Mouse (Mus musculus) spleen, postnatal 4 days (tissue): ENCODE data around the gene Nek2.

Experiments
- DNase-seq, 2 experiments: peaks; one replicate each; pipeline ENCODE4 v3.0.0; 2022; ENCODE audit warnings: low spot score in 2 of 2

The Nek2 gene

DNA sequence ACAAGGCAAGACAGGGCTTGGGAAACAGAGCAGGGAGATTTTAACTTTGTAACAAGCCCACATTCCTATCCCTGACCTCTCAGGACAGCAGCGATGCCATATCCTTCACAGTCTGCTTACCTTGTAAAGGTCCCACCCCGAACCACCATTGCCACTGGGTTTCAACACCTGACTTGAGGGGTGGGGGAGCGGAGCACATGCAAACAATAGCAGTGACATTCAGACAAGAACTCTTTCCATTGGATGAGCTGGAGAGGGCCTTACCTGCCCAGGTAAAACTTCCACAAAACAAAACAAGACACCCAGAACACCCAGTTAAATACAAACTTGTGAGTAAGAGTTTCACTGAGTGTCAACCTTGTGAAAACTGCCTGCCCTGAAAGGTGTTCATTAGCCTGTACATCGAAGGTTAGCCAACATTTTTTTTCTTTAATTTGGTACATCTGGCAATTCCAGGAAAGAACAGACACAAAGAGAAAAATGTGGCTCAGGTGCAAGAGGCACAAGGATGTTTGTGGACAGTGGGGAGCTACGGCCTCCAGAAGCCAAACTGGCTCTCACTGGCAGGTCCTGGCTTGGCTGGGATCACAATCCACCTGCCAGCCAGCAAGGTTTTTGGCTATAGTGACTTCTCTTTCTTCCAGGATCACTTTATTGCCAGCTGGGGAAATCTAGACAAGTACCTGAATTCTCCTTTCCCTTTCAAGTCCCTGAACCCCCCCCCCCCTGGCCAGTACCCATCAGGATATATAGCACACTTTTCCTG is 35.8 kb downstream of the Nek2 start:
- DNase-seq, result no peak

- DNase-seq, result no peak
Observed at GRCm38 (mm10) chr1:191858136-191858535, 36.9 kb downstream of the Nek2 start.

GRCm38 (mm10) chr1:191859847-191860246 is 38.6 kb downstream of the Nek2 start:
- DNase-seq, result no peak

DNA sequence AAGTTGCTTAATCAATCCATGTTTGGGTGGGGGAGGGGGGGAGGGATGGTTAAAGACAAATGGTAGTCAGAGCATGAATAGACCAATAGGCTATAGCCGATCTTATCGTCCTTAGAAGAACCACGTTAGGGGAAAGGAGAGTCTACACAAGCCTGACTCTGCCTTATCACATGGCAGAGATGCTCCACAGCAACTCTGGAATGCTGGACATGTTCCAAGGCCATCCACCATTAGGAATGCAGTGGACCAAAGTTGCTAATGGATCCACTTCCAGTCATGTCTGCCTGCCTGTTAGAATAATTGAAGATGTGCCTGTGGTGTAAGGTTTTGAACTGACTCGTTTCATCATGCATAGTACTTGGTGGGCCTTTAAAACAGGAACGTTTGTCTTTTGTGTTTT is 40.0 kb downstream of the Nek2 start:
- DNase-seq, result no peak

GRCm38 (mm10) chr1:191863833-191864550 is 42.7 kb downstream of the Nek2 start:
- no peak for DNase-seq

GRCm38 (mm10) chr1:191864551-191865027 is 43.3 kb downstream of the Nek2 start:
- DNase-seq, result no peak

DNA sequence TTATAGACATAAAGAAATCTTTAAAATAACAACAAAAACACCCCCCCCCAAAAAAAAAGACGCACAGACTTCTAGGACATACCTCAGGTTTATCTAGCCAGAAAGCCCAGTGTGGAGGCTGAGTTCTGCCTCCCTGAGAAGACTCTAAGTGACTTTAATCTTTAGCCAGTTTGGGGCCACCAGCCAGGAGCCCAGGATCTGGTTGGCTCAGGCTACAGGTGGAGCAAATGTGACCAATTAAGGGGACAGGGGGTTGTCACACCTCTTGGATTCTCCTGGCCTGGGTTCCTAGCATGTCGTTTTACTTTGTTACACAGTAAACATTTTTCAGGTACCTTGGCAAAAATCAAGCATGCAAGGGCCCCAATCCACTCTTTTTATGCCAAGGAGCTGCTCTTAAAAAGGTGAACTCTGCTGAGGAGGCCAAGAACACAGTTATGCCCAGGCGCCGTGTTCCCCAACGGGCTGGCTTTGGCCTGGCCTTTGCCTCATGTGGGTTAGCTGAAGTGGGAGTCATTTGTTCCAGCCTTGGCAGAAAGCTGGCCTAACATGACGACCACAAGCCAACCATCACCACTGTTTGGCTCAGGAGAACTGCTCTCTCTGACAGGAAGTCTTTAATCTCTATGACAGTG is 50.9 kb downstream of the Nek2 start:
- no peak for DNase-seq

DNA sequence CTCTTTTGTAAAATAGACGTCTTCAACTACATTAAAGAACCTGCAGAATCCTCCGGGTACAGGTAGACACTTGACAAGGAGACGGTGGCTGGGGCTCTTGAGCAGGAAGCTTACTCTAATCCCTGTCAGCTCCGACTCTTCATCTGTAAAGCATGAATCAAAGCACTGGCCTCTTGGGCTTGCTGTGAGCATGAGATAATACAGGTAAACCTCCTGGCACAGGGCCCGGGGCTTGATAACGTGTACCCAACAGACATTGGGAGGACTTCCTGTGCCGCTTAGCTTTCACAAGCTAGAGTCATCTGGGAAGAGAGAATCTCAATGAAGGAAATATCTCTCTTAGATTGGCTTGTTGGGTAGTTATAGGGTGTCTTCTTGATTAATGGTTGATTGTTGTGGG is 53.8 kb downstream of the Nek2 start:
- peak; percentile 64 to 72 for DNase-seq

GRCm38 (mm10) chr1:191875683-191876305 is 54.5 kb downstream of the Nek2 start:
- no peak for DNase-seq

- no peak for DNase-seq
Observed at GRCm38 (mm10) chr1:191877681-191878080, 56.4 kb downstream of the Nek2 start.

- DNase-seq, result no peak
Observed at GRCm38 (mm10) chr1:191878518-191878921, 57.3 kb downstream of the Nek2 start.

DNA sequence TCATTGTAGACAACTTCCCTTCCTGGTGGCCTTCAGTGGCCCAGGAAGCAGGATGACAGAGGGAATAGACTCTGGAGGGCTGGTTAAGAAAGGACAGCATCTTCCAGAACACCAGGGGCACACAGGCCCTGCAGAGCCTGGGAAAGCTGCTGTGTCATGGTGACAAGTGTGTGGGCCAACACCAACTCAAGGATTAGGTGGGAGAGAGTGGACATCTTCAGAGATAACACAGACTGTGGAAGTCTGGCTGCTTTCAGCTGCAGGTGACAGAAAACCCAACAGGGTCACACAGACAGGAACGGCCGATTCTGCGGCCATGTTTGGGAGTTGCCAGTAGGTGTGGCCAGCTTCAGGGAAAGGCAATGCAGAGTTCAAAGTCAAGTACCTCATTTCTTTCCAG is 59.0 kb downstream of the Nek2 start:
- DNase-seq, result no peak

DNA sequence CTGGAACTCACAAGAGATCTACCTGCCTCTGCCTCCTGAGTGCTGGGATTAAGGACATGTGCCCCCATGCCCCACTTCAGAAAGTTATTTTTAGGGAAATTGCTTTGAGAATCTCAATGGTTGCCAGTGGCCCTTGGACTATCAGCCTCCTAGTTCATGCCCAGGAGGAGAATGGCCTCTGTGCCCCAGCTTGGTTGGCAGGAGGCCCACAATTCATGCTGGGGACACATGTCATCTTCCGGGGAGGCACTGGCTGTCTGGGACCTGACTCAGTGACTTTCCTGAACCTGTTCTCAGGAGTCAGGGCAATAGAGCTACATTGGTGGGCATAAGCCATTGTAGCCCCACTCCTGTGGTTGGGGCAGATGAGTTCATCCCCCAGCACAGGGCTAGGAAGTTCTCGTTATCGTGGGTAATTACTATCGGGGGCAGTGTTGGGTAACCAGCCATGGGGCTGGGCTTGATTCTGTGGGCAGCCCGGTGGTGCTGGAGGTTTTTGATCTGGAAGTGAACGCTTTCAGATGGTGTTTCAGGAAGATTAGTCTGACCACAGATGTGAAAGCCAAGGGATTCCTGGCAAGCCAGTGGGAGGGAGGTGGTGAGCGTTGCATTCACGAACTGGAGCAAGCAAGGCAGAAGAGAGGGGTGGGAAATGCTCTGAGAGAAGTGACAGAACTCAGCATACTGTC is 59.8 kb downstream of the Nek2 start:
- DNase-seq, result no peak

DNA sequence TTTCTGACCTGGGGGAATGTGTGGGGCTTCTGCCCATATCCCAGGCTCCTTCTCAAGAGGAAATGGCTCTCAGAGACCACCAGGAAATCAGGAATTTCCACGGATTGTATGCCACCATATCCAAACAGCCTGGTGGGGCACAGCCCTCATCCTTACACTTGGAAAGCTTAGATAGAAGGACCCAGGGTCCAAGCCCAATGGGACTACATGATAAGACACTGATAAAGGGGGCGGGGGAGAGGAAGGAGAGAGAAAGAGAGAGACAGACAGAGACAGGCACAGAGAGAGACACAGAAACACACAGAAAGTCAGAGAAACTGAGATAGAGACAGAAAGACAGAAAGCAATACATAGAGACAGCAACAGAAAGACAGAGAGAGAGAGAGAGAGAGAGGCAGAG is 60.4 kb downstream of the Nek2 start:
- DNase-seq, result no peak
